Mouse (Mus musculus) left cerebral cortex, adult 8-10 months (tissue): Measurements from ENCODE around the gene Hsf2. TPM values are rescaled to one million over a fixed set of nuclear protein-coding genes. Genes with fewer than 3 reads are reported as not detected.
"Not testable (repeated sequence)": the region's sequence is repeated elsewhere in the genome, so short reads cannot be mapped to it uniquely, and the experiment has no call there.

Experiments
- DNase-seq, 2 experiments: peaks; one replicate each; pipeline ENCODE4 v3.0.0; 2022; ENCODE audit warnings: low spot score in 2 of 2
- total RNA-seq, 4 experiments: library from RNA; stranded (reverse); gene quantifications; 2 replicates each; pipeline ENCODE4 v1.2.4; 2022

Hsf2 gene
- 10 to 100 TPM; 30.2 to 31.7 (median 31.1) TPM for total RNA-seq

- peak; percentile 91 to 98 for DNase-seq
Measured at GRCm38 (mm10) chr10:57485908-57486541, at the start of gene Hsf2. Hsf2 (plus strand) TSS chr10:57486385.

- no peak for DNase-seq
Measured at GRCm38 (mm10) chr10:57437898-57438297, 48.3 kb upstream of the Hsf2 start.

- no peak for DNase-seq
Measured at GRCm38 (mm10) chr10:57441049-57441448, 45.1 kb upstream of the Hsf2 start.

GRCm38 (mm10) chr10:57444392-57444791, 41.8 kb upstream of the Hsf2 start:
- DNase-seq: no peak

- DNase-seq: no peak
Measured at GRCm38 (mm10) chr10:57445655-57446054, 40.5 kb upstream of the Hsf2 start.

GRCm38 (mm10) chr10:57447657-57448050, 38.5 kb upstream of the Hsf2 start:
- no peak for DNase-seq

GRCm38 (mm10) chr10:57448051-57448716, 38.0 kb upstream of the Hsf2 start:
- peak; percentile 36 to 75 for DNase-seq

GRCm38 (mm10) chr10:57463298-57463697, 22.9 kb upstream of the Hsf2 start:
- DNase-seq: not testable (repeated sequence)

GRCm38 (mm10) chr10:57465768-57466167, 20.4 kb upstream of the Hsf2 start:
- no peak for DNase-seq

- no peak for DNase-seq
Measured at GRCm38 (mm10) chr10:57477121-57477843, 8.9 kb upstream of the Hsf2 start.

- no peak for DNase-seq
Measured at GRCm38 (mm10) chr10:57481717-57482116, 4.5 kb upstream of the Hsf2 start.

GRCm38 (mm10) chr10:57484741-57485140, 1.4 kb upstream of the Hsf2 start:
- DNase-seq: no peak

- peak in 1 of 2 experiments; percentile 30 for DNase-seq
Measured at GRCm38 (mm10) chr10:57486542-57487071, 422 bp downstream of the Hsf2 start.

- DNase-seq: no peak
Measured at GRCm38 (mm10) chr10:57487201-57487600, 1.0 kb downstream of the Hsf2 start.

- DNase-seq: no peak
Measured at GRCm38 (mm10) chr10:57488591-57488990, 2.4 kb downstream of the Hsf2 start.

- no peak for DNase-seq
Measured at GRCm38 (mm10) chr10:57492050-57492449, 5.9 kb downstream of the Hsf2 start.

GRCm38 (mm10) chr10:57499414-57500156, 13.4 kb downstream of the Hsf2 start:
- DNase-seq: no peak

- DNase-seq: no peak
Measured at GRCm38 (mm10) chr10:57514616-57515015, 28.4 kb downstream of the Hsf2 start.

- no peak for DNase-seq
Measured at GRCm38 (mm10) chr10:57515278-57515677, 29.1 kb downstream of the Hsf2 start.

GRCm38 (mm10) chr10:57526469-57526868, 40.3 kb downstream of the Hsf2 start:
- DNase-seq: no peak

GRCm38 (mm10) chr10:57531076-57531475, 44.9 kb downstream of the Hsf2 start:
- DNase-seq: peak in 1 of 2 experiments; percentile 41
